Mouse (Mus musculus) common myeloid progenitor, adult 5-6 weeks (primary cell): ENCODE measurements around the gene Dhrs7c. TPM values are rescaled to one million over a fixed set of nuclear protein-coding genes. Genes with fewer than 3 reads are reported as not detected.

ENCODE experiments used
- ATAC-seq: replicated peaks from 2 replicates; pipeline ENCODE4 v1.8.0; 2016; ENCODE audit warnings: low read depth, mild to moderate bottlenecking, moderate TSS enrichment, inconsistent platforms; ENCODE audit not compliant: poor library complexity, severe bottlenecking
- total RNA-seq: library from RNA; stranded (forward); fragments of 200-1000, 187-1606 nt; gene quantifications from 2 replicates; pipeline ENCODE4 v1.2.3, GENCODE M21; 2017

The Dhrs7c gene
- total RNA-seq, 1 experiment from 2014 or later: not detected

DNA sequence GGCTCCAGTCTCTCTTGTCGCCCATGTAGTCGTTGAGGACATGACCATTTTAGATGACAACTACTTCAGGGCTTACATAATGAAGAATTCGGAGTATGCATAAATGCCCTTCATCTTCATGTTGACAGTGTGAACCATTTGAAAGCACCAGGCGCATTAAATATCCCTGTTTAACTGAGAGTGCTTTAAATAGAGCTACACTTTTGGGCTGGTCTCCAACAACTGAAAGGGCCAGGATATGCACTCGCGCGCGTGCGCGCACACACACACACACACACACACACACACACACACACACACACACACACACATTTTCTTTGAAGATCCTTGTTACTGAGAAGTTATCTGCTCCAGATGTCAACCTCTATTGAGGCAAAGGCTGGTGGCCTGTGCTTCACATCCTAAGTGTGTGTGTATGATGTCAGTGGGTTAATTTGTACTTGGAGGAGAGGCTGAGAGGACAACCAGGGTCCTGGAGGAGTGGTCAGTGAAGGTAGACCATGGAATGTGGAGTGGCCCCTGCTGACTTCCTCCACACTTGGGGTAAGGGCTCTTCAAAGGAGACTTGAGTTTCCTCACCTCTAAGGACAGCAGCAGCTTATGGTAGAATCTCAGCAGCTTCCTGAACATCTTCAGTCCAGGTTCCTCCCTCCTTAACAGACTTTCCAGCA, 37.6 kb downstream of the Dhrs7c start:
- ATAC-seq: no peak

DNA sequence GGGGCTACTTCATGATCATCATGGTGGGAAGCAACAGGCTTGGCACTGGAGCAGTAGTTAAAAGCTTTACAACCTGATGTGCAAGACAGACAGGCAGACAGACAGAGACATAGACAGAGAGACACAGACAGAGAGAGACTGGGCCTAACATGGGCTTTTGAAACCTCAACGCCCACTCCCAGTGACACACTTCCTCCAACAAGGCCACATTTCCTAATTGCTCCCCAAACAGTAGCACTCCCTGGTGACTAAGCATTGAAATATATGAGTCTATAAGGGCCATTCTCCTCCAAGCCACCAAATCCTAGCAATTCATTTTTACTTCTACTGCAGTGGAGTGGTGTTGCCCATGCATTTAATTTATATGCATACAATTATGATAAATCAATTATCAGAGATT, 41.8 kb downstream of the Dhrs7c start:
- no peak for ATAC-seq

DNA sequence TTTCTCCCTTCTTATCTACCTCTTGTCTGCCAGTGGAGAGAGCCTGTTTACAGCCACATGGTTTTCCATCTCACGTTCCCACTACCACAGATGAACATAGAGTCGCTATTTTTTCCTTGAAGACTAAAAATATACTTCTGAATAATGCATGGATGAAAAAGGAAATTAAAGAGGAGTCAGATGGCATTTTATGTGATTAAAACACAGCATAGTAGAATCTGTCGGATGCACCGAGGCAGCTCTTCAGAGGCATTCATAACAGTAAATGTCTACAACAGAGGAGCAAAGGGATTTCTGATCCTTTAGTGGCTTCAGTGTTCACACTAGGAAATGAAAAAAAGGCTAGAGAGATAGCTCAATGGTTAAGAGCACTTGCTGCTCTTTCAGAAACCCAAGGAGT, 47.2 kb downstream of the Dhrs7c start:
- ATAC-seq: no peak

DNA sequence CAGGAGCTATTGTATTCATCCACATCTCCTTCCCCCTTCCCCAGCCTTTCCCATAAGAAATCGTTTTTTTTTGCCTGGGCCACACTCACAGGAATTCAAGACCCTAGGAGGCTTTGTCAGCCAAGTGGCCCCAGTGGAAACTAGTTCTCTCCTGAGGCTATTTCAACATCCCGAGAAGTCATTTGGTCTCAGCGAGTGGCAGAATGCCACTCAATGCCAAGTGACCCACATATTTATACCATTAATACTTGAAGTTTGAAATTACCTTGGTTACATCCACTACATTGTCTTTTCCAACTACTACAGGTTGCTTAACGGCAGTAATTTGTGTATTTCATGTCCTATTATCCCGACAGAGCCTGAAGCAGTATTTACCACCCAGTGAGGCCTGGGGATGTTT, 53.8 kb downstream of the Dhrs7c start:
- no peak for ATAC-seq

DNA sequence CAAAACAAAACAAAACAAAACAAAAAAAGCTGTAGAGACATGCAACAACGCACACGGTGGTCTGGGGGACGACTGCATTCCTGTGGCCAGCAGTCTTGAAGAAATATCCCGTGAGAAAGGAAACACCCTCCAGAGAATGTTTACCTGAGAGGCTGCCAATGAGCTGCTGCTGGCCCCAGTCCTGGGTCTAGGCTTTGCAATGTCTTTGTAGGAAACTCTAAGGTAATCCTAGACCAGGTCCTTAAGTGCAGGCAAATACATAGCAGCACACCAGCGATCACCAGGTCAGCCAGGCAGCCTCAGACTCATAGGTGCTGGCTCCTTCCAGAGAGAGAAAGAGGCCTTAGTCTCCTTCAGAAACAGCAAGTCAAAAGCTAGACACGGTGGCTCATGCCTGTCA, 56.0 kb downstream of the Dhrs7c start:
- no peak for ATAC-seq

DNA sequence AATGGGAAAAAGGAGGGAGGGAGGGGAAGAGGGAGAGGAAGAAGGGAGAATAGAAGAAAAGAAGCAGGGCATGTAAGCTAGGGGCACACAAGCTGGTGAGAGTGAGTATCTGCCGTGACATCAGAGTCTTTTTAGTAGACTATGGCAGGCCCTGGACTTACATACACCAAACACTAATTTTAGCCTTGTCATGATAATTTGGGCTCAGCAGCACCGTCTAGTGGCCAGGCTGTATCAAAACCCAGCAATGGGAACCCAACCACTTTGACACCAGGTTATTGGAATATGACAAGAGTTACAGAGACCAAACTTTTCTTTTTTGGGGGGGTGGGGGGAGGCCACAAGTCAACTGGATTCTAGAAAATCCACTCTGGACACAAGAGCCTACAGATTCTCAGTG, 57.0 kb downstream of the Dhrs7c start:
- ATAC-seq: peak; percentile 87

DNA sequence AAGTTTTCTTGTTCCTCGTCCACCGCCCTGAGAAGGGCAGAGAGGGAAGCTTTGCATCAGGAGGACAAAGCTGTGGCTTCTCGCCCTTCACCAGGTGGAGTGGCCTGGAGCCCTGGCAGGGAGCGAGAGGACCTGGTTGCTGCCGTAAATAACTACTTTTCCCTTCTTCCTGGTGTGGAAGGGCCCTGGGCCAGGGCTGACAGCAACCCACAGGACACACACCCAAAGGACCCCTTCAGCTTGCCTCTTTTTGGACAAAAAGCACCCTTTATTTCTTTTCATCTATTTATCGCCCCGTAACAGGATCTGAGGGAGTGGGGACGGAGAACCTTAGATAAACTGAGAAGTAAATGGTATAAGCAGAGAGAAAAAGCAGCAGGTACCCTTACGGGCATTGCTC, 60.5 kb downstream of the Dhrs7c start:
- no peak for ATAC-seq

DNA sequence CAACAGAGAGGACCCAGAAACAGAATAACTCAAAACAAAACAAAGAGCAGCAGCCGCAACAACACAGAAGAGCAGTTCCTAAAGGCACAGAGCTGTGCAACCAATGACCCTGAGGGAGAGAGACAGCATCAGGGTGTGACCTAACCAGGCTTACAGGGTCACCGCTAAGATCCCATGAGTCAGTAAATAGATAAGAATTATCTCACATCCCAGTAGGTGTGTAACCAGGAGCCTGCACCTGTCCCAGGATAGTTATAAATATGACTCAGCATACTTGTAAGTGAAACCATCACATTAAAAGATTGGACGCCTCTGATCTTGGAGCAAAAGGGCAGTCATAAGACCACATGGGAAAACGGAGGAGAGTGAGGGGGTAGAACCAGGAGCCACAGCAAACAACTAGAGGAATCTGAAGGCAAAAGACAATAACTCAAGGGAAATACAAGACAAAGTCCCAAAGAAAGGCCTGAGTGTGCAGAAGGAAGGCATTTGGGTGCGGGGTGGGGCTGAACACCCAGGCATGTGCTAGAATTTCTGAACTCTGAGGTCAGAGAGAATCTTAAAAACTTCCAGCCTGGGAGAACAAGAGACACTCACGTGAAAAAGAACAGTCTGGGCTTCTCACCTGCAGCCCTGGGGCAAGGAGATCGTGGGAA, 62.9 kb downstream of the Dhrs7c start:
- ATAC-seq: no peak

DNA sequence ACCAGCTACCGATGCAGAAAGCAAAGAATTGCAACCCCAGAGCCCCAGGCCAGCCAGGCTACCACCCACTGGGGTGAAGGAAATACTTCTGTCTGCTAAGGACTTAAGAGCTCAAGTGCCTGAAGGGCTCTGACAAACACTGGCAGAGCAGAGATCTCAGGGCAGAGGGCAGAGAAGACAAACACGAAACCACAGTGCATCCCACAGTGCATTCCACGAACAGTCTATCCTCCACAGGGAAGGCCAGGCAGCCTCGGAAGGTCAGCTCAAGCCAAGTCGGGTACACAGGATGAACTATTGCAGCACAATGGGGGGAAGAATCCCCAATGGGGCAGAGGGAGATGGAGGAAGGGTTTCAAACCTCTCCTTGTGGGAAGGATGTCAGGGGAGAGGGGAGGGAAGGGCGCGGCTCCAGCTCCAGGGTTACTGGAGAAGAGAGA, 63.4 kb downstream of the Dhrs7c start:
- ATAC-seq: no peak

DNA sequence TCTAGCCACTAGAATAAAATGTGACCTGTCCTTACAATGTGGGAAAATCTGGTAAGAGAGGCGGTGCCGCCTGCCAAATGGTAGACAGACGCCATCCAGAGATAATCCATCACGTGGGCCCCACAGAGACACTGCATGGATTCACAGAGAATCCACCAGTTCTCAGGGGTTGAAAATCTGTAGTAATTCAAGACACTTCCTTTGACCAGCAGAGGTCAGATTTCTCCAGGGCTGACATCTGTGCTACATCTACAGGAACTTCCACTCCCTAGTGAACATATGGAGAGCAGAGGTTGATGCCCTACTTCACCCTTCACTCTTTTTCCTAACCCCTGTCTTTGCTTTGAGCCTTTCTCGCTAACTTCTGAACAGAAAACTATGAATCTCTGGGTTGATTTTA, 67.1 kb downstream of the Dhrs7c start:
- no peak for ATAC-seq

Other genes with a start within 250 kb of the Dhrs7c start
- not detected in 2 replicates for gene Rcvrn, start 102.9 kb upstream of the Dhrs7c start, total RNA-seq
- not detected in 2 replicates for gene Glp2r, start 27.0 kb upstream of the Dhrs7c start, total RNA-seq
- gene Gsg1l2, start 23.6 kb upstream of the Dhrs7c start, total RNA-seq: not detected in 2 replicates
- not detected in 2 replicates for gene Usp43, start 124.0 kb downstream of the Dhrs7c start, total RNA-seq
- gene Cfap52, start 167.5 kb downstream of the Dhrs7c start, total RNA-seq: not detected in 2 replicates
- gene Stx8, start 168.0 kb downstream of the Dhrs7c start, total RNA-seq: 19.6 and 20.5 TPM in 2 replicates